Mouse (Mus musculus) monocyte, adult 5-6 weeks (primary cell): ENCODE measurements around the gene Slc12a7. TPM values are rescaled to one million over a fixed set of nuclear protein-coding genes. Genes with fewer than 3 reads are reported as not detected.
A peak's percentile ranks its signal among the peaks of the same experiment; 100 is the strongest.

Source experiments
- ATAC-seq: fragments of 153-309, 156-312 bp; replicated peaks from 2 replicates; pipeline ENCODE4 v1.8.0; 2017; ENCODE audit warnings: mild to moderate bottlenecking; ENCODE audit not compliant: low TSS enrichment, insufficient number of reproducible peaks, severe bottlenecking, poor library complexity, low FRiP score
- total RNA-seq: library from RNA; stranded (forward); fragments of 200-1000, 200-491, 200-594 nt; gene quantifications from 3 replicates; pipeline ENCODE4 v1.2.3, GENCODE M21; 2017

Slc12a7 gene
- total RNA-seq, 1 experiment from 2014 or later, result 13.8 TPM

DNA sequence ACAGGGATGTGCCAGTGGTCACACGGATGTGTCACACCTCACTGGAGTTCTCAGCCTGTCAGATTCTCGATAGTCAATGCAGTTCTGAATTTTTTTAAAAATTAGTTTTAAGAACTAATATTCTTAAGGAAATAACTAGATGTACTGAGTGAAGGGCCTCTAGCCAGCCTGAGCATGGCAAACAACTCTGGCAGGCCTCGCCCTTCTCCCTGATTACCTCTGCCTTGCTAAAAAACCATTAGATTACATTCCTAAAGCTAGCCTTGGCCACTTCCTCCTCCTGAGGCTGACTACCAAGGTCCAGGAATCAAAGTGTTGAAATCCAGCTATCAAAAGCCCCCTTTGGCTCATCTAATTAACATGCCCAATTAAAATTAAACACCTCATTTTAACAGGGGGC lies 18.4 kb downstream of the Slc12a7 start:
- no peak for ATAC-seq

DNA sequence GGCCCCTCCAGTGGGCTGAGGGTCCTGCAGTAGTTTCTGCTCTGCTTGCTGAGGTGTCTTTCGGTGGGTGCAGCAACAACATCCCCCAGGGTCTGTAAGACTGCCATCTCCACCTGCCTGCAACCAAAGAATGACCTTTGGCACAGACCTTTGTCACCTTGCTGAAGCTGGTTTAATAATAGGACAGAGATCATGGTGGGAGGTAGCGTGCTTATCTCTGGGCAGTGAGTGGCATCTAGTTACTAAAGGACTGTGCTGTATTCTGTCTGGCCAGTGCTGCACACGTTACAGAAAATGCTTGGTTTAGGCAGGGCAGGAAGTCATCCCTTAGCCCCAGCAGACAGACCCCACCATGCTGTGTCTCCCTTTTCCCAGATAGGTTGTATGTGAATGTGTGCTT lies 22.9 kb downstream of the Slc12a7 start:
- ATAC-seq, result no peak

DNA sequence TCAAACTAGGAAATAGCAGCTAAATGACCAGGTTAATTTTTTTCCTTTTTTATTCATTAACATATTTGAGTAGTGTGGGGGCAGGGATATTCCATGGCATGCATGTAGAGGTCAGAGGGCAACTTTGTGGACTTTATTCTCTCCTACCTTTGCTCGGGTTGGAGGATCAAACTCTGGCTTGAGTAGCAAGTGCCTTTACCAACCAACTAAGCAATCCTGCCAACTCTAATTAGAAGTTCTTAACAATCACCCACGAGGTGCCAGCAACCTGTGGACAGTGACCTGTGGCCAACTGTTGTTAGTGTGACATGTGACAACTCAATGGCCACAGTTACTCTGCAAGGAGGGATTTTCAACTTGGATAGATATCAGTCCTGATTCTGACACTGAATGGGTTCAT lies 24.0 kb downstream of the Slc12a7 start:
- no peak for ATAC-seq

DNA sequence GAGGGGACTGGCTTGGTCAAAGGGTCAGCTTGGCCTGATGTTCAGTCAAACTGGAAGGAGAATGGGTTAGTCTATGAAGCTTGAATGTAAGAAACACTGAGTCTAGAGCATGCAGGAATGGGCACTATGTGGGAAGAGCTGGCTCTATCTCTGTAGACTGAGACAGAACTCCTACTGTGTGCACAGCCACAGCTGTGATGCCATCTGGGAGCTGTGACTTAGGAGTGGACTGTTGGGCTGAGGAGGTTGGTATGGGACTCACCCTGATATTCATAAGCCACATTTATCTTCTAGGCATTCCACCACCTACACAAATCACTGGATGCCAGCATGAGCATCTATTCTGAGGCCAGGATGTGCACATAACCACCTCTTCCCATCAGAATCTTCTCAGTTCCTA lies 24.5 kb downstream of the Slc12a7 start:
- no peak for ATAC-seq

DNA sequence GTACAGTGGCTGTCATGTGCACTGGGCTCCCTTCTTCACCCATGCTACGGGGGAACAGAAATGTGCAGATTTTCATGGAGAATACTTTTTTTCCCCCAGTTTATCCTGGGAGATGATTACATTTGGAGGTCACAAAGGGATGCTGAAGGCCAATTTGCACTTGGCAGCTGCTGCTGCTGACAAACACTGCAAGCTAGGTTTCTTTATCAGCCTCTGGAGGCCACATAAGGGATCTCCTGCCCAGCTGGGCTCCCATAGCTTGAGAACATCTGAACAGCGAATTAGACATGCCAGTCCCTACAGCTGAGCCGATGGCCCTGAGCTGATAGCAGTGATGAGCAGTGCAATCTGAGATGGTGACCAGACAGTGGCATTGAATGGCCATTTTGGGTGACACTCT lies 26.7 kb downstream of the Slc12a7 start:
- ATAC-seq, result no peak

DNA sequence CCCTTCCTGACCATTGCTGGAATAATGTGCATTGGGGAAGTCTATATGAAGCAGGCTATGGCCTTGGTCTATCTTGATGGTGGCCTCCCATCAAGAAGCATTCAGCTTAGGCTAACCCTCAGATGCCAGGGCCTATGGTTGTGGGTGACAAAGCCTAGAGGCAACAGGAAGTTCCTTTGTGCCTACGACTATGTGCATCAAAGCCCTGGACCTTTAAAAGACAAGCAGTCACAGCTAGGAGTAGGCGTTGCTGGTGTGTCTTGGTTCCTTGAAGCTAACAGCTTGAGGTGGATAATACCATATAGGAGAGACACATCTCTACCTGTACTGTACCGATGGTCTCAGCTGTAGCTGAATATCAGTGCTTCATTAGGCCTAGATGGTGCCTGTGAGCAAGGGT lies 27.2 kb downstream of the Slc12a7 start:
- no peak for ATAC-seq

DNA sequence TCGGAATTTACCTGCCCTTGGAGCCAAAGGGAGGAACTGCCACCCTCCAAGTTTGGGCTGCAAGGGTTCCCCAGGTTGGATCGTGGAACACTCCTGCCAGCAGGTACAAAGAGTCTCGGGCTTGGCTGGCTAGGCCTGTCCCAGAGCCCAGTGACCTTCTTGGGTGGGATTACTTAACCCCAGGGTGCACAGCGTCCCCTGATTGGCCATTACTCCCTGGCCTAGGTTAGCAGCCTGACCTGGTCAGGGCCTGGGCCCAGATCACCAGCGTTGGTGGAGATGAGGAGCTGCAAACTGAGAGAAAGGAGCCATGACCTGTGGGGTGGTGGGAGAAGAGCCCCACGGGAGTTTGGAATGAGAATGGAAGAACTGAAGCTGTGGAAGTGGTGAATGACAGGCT lies 30.0 kb downstream of the Slc12a7 start:
- ATAC-seq, result no peak

DNA sequence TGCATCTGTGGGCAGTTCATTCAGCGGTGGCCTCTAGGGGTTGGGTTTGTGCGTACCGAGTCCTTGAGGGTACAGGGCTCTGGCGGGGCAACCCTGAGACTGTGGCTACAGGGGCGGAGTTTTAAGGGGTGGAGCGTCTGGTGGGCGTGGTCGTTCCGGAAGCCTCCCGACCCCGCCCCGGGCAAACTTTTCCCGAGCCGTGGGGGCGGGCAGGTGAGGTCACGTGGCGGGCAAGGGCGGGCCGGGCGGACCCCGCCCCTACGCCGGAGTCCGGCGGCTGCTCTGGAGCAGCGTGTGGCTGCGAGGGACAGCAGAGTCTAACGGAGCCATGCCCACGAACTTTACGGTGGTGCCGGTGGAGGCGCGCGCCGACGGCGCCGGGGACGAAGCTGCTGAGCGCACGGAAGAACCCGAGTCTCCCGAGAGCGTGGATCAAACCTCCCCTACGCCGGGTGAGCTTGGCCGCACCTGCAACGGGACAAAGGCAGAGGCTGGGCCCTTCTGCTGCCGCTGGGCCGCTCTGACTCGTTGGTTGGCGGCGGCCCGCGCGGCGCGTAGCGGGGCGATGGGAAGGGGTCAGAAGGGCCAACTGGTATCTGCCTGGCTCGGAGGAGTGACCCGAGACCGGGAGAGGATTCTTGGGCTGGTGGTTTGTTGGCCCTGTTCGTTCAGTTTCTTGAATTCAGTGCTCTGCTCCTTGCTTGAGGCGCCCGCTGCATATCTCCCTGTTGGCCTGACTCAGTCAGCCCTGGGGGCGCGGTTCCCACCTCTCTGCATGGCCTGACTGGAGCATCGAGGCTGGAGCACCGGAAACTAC lies 30.8 kb downstream of the Slc12a7 start:
- ATAC-seq, result peak; percentile 68

DNA sequence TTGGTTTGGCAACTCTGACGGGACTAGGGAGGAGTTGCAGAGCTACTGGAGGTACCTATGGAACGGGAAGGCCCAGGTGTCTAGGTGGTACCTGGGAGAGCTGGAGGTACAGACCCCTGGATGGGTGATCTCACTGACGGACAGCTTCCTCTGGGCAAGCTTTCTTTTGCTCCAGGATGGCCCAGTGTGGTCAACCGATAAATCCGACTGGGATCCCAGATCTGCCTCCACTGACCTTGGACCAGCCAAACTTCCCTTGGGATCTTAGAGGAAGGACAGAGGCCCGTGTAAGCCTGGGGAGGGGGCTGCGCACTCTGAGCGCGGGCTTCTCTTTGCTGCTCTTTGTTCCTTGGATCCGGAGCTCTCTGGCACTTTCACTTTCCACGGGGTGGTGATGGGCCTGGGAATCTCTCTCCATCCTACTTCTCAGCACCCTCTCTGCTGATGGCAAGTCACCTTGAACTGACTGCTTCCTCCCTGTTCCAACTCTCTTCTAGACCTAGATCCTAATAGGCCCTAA lies 31.4 kb downstream of the Slc12a7 start:
- no peak for ATAC-seq

DNA sequence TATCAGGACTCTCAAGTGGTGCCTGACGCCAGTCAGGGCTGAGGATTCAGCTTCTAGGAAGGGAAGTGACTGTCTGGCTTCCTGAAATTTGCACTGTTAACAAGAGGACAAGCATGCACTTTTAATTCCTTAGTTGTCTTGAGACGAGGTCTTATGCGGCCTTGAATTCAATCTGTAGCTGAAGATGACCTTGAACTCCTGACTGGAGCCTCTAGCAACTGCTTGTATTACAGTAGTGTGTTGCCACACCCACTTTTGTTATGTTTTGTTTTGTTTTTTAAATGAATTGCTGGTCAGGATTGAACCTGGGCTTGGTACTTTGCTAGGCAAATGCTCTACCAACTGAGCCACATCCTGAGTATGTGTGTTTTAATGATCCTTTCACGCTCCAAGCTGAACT lies 32.5 kb downstream of the Slc12a7 start:
- ATAC-seq, result no peak

DNA sequence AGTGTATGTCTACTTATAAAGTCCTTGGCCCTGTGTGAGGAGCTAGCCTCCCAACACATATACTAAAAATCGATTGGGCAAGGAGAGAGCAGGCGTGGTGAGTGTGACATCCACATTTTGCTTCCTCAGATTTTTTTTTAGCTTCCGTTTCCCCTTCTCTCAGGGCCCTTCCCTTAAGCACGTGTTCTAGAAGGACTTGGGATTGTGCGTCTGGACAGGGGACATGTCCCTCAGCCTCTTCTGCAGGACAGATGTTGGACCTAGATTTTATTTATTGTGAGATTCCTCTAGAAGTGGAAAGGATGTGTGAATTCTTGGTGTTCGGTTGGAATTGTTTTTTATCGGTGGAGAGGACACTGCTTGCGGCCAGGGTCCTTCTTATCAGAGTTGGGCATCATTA lies 34.3 kb downstream of the Slc12a7 start:
- no peak for ATAC-seq

DNA sequence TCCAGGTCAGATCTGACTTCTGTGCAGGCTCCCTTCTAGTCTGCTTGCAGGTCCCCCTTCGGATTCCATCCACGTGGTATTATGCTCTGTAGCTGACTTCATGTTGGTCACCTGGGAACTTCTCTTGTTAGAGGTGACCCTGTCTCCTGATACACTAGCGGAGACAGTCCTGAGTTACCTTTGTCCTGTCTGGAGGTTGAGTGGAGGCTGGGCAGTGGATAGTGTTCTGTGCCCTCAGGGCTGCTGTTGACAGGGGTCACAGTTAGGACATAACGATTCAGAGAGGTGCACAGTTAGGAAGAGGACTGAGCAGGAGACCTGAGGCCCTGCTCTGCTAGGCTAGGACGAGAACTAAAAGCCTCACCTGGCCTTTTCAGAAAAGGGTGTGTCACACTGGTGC lies 34.9 kb downstream of the Slc12a7 start:
- ATAC-seq, result no peak

DNA sequence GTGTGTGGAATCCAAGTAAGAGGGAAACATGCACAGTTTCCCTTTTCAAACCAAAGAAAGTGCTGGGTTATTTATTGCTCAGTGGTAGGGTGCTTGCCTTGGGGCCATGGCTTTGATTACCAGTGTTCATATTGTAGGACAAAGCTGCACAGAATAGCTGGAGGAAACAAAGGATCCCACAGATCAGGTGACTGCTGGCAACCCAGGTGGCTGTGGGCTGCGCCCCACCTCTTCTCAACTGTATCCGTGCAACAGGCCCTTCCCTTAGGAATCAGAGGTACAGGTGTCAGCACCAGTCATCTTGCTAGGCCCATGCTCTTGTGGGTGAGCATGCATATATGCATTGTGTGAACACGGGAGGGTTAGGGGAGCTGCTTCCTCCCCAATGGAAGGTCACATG lies 35.4 kb downstream of the Slc12a7 start:
- ATAC-seq, result no peak

DNA sequence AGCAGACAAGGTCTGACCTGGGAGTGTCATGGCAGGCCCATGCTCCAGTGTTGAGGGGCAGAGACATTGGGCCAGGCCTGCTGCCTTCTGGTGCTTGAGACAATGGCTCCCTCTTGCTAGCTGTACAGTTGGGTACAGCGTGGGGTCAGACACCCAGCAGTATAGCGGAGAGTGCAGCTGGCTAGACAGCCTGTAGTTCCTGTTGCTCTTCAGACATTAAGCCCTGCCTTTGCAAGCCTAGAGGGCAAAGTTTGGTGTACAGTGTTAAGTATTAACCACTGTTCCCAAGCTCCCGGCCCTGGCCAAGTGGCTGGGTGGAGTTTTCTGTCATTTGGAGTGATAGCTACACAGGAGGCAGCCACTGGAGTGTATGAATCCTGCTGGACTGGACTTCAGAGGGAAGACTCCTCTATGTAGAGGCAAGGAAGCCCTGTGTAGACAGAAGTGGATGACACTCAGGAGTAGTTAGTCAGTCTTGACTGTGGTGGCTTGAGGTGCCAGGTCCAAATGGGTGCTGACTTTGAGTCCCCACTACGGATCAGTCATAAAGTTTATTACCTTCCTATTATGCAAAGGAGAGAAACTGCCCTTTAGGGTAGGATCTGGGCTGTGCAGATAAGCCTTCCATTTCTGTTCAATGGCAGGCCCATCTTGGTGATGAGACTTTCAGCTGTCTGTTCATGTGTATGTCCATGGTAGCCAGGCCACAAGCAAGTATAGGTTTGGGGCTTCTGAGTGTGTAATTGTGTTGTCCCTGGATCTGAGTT lies 37.2 kb downstream of the Slc12a7 start:
- no peak for ATAC-seq

DNA sequence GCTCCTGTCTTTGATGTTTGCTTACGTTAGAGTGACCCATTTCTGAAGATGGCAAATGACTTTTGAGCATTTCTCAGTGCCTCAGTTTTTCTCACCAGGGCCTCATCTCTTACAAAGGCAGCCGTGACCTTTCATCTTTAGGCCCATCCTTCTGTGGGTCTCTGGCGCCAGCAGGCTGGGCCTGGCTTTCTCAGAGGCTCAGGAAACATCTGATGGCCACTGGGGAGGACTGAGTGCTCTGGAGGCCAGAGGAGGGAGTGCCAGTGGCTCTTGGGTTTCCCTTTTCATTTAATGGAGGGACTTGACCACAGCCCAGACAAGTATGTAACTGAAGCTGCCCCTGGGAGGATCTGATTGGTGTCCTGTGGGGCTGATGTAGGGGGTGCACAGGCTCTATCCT lies 38.2 kb downstream of the Slc12a7 start:
- no peak for ATAC-seq

DNA sequence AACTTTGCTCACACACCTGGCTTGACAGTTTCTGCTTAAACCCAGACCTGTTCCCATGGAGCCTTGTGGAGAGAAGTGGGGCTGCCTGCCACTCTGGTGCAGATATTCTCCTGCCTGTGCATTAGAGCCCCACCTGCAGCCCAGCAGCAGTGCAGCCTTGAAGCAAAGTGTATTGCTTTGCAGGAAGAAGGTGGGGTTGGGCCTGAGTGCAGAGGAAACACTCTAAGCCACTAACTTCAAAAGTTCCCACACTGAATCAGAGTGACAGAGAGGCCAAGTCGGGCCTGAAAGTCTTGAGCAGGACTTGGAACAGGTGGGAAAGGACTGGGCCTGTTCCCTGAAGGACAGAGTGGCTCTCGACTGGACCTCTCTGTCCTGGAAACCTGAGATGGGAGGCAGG lies 39.8 kb downstream of the Slc12a7 start:
- ATAC-seq, result no peak; the same call in 1 of the 2 replicates

DNA sequence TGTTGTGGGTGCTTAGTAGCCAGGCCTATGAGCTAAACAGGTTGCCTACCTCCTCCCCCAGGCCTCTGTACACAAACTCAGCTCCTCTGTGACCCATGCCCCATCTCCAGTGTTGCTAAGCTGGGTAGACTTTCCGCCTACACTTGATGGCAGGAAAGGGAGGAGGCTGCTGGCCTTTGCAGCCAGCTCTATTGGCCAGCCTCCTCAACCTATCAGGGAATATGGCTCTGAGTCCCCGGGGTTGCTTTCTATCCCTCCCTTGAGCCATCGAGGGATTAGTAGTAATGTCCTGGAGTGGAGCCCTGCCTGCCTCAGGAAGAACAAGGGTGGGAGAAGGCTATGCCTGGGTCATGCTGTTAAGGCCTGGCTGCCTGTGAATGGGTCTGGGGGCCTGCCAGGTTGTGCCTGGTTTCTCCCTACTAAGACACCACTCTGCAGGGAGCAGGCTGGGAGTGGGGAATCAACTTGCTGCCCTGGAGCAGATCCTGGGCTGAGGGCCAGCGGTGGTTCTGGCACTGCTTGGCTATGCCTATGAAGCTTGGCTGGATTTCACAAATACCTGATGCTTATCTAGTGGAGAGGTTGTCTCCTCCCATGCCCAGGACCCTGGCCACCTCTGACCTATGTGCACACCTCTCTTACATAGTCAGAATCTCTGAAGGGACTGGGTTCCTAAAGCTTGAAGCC lies 40.8 kb downstream of the Slc12a7 start:
- no peak for ATAC-seq

DNA sequence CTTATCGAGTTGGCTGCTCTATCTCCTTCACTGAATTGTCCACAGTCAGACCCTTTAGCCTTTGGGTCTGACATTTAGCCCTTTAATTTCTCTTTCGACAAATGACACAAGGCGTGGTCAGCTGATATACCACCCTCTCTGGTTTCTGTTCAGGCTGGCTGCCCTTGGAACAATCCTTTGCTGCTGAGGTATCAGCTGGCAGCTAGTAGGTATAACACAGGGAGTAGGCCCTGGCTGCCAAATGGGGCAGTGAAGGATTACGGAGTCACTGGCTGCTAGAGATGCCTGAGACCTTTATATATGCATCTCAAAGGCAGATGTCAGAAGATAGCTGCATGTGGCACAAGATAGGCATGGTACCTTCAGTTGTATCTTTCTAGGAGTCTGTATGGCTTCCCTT lies 42.9 kb downstream of the Slc12a7 start:
- no peak for ATAC-seq

DNA sequence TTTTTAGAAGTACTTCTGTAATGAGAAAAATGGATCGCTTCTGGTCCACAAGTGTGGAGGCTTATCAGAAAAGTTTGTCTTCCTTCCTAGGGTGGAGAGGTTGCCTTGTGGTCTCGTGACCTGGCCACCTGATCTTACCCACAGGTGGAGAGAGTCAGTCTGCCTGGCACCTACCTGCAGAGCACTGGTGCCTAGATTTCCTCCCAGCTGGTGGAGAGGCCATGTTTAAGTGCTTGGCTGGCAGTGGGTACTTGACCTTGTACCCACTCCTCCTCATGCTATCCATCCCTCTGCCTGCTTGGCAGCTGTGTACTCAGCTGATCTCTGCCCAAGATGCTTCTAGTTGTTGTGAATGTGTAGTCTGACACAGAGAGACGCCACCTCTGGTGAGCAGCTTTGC lies 44.7 kb downstream of the Slc12a7 start:
- ATAC-seq, result no peak
